Mouse (Mus musculus): ENCODE results near the gene Thg1l.

The Thg1l gene

DNA sequence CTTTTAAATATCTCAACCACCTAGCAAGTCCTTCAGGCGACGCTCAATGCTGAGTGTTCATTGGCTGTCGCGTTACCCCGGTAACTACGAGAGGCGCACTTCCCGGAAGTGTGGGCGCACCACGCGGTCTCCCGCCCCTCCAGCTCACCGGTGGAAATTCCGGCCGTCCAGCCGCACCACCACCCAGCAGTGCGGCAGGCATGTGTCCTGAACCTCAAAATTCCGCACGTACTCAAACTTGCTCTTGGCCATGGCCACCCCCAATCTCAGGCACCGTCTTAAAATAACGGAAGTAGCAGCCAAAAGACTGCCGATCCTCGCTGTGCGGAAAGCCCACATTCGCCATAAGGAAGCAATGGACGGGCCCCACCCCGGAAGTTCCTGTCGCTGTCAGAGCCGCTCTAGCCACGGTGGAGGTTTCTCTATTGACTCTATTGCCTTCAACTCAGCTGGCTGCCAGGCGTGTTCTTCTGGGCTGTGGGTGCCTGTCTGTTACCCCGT is at the start of gene Thg1l:
Thg1l (minus strand) TSS at position 368 of the 501 bp plus-strand sequence.
- peak; percentile 96 for DNase-seq (ENCODE audit: low read depth, low spot score)

DNA sequence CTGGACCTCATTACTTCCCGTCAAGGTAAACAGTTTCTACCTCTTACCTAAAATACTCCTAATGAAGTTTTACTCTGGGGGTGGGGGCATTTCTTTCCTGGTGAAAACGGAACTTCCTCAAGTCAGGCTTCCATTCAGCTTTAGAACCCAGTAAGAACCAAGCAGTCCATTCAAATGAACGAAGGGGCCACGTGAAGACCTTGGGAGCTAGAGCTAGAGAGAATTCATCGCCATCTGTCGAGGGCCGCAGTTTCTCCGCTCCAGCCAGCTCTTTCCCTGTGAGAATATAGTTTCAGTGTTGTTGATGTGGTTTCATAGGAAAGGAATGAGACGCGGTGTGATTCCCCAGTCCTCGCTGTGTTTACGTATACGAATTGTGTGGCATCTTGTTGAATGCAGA is 36.8 kb upstream of the Thg1l start:
- DNase-seq (ENCODE audit: low read depth, low spot score): no peak

GRCm38 (mm10) chr11:45991604-45992003 is 36.3 kb upstream of the Thg1l start:
- no peak for DNase-seq (ENCODE audit: low read depth, low spot score)

GRCm38 (mm10) chr11:45980893-45981253 is 25.6 kb upstream of the Thg1l start:
- DNase-seq (ENCODE audit: low read depth, low spot score): no peak

DNA sequence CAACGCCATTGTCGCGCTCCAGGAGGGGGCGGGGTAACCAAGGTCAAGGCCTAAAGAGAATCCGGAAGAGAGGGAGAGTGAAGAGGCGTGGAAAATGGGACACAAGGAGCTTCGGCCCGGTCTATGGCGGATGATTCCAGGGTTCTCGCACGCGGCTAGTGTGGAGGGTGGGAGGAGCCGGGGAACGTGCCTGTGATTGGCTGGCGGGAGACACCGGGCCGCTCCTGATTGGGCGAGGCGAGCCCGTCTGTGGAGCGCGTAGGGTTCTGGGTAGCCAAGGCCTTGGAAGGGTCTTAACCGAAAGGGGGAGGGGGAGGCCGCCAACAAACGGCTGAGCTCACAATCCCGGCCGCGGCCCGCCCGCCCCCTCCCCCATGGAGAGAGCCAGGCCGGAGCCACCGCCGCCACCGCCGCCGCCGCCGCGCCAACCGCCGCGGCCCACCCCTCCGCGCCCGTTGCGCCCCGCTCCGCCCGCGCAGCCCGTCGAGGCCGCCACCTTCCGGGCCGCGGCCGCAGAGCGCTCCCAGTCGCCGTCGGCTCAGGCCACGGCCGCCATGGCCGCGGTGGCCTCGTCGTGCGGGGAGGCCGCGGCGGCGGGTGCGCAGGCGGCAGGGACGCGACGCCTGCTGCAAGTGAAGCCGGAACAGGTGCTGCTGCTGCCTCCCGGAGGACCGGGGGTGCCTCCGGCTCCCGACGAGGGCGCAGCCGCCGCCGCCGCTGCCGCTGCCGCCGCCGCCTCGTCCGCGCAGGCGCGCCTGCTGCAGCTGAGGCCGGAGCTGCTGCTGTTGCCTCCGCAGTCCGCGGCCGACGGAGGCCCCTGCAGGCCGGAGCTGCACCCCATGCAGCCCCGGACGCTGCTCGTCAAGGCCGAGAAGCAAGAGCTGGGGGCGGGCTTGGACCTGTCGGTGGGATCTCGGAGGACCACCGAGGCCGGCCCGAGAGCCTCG is 24.9 kb upstream of the Thg1l start, which contains the start of gene Sox30:
Sox30 (plus strand) TSS at position 365 of the 947 bp plus-strand sequence.
- DNase-seq (ENCODE audit: low read depth, low spot score): peak; percentile 73

GRCm38 (mm10) chr11:45976061-45976460 is 20.8 kb upstream of the Thg1l start:
- no peak for DNase-seq (ENCODE audit: low read depth, low spot score)

GRCm38 (mm10) chr11:45974466-45974865 is 19.2 kb upstream of the Thg1l start:
- no peak for DNase-seq (ENCODE audit: low read depth, low spot score)

- DNase-seq (ENCODE audit: low read depth, low spot score): no peak
These were observed 18.3 kb upstream of the Thg1l start for GRCm38 (mm10) chr11:45973635-45974034.

DNA sequence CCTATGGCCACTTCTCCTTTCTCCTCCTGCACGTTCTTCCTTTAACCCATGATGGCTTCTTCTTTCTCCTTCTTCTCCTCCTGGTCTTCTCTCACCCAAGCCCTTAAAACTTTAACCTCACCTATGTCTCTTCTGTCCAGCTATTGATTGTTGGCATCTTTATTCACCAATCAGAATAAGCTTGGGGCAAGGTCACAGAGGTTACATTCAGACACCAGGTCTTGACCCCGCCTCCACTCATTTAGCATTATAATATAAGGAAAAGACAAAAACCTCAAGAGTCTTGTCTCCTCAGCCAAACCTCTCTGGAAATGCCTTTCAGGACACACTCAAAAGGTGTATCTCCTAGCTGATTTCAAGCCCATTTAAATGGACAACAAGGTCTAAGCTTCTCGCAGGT is 13.2 kb upstream of the Thg1l start:
- no peak for DNase-seq (ENCODE audit: low read depth, low spot score)

GRCm38 (mm10) chr11:45966896-45967295 is 11.6 kb upstream of the Thg1l start:
- DNase-seq (ENCODE audit: low read depth, low spot score): no peak

- peak; percentile 73 for DNase-seq (ENCODE audit: low read depth, low spot score)
These were observed 4.7 kb upstream of the Thg1l start for GRCm38 (mm10) chr11:45960003-45960402.

DNA sequence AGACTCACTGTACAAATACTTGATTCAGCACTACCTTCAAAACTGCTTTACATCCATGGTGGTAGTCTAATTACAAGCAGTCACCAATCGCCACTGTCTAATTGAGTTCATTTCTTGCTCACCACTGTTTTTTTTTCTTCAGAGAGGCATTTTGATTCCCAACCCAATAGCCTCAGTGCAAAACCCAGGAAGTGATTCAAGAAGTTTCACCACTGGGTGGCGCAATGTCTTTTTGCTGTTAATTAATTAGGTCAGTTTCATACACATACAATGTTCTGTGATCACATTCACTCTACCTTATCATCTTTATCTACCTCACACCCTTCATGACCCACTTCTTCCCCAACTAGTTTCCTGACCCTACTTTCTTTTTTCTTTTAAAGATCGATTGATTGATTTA is 4.3 kb upstream of the Thg1l start:
- DNase-seq (ENCODE audit: low read depth, low spot score): peak; percentile 80

- no peak for DNase-seq (ENCODE audit: low read depth, low spot score)
These were observed 7.8 kb downstream of the Thg1l start for GRCm38 (mm10) chr11:45947491-45947890.

DNA sequence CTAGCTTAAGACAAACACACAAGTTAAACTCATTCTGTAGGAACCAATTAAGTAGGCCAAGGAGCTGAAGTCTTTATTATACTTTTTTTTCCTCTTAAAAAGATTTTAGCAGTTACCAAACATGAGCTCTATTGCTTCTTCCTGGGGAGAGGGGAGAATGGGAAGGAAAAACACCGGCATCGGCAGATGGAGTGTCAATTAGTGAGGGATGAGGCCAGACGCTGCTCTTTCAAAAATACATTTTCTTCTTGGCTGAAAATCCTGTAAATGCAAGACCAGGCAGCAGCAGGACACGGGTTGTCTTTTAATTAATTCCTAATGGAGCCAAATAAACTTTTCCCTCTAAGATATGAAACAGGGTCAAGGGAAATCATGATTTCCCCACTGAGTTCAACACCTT is 8.5 kb downstream of the Thg1l start:
- no peak for DNase-seq (ENCODE audit: low read depth, low spot score)

DNA sequence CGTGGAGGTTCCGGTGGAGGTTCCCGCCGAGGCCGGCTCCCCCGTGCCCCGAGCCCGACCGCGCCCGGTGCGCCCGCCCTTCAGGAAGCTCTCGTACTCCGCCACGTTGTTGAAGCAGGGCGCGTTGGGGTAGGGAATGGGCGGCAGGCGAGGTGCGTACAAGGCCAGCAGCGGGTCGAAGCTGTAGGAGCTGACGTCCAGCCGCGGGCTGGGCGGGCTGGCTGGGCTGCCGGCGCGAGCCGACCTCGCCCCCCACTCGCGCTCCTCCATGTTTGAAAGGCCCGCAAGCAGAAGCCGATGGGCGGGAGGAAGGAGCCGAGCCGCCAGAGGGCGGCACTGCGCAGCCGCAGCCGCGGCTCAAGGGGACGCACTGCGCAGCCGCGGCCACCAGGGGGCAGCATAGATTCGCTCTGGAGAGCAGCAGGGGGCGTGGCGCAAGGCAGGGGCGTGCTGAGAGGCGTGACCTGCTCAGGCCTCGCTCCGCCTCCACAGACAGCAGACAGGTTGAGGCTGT is 10.6 kb downstream of the Thg1l start, which contains the start of gene Lsm11:
Lsm11 (minus strand) TSS at position 293 of the 514 bp plus-strand sequence.
- peak; percentile 98 for DNase-seq (ENCODE audit: low read depth, low spot score)

DNA sequence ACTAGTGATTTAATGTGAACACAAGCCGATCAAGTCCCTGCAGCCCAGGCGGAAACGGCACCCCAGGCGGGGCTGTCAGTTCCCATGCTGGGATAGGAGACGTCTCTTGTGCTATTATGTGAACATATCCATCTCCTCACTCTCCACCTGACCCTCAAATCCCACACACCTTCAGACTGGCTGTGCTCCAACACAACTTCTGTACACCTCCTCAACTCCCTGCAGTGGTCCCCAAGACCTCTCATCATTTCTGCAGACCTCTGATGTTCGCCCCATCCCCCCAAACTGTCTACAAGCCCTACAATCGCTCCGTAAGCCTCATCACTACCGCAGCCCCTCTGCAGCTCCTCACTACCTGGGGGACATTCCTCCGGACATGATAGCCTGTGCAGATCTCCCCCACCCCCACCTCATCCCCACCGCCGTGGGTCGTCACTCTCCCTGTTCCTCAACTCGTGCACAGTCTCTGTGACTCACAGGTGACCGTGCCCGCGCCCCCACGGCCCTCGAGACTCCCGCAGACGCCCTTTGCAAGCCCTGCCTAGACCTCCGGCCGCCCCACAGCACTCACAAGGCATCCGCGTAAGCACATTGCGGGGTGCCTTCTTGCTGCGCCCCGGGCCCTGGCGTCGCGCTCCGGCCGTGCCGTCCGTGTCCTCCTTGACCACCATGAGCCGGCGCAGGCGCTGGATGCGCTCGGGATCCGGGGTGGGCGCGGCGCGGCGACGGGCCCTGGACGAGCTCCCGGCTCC is 11.2 kb downstream of the Thg1l start:
- peak; percentile 49 for DNase-seq (ENCODE audit: low read depth, low spot score)

- no peak for DNase-seq (ENCODE audit: low read depth, low spot score)
These were observed 12.1 kb downstream of the Thg1l start for GRCm38 (mm10) chr11:45943108-45943705.

DNA sequence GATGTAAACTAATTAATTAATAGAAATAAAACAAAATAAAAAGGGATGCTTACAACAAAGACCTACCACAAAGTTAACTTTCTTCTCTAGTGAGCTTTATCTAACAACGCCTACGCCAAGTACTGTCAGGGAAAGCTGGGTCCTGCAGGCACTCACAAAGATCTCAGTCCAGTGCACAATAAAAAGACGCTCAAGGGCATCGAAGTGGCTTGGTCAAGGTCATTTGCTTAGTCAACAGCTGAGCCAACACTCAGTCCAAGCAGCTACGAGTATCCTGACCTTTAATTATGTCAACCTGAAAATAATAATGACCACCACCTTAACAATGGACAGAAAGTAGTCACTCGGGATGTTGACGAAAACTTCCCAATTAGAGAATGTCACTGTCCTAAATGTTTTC is 13.0 kb downstream of the Thg1l start:
- DNase-seq (ENCODE audit: low read depth, low spot score): no peak

DNA sequence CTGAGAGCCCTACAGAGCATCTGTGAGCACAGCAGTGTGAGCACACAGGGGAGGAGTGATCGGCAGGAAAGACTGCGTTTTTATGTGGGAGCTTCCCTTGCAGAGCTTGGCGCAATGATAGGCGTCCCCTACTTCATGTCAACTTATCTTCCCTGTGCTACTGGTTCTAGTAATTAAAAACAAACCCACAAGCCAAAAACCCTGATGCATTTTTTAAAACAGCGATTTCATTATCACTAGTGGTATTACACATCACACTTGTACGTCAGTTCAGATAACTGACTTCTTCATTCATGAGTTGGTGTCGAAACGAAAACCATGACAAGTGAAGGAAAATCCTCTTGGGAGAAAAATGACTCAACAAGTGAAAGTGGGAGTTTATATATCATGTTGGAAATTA is 16.4 kb downstream of the Thg1l start:
- DNase-seq (ENCODE audit: low read depth, low spot score): no peak

DNA sequence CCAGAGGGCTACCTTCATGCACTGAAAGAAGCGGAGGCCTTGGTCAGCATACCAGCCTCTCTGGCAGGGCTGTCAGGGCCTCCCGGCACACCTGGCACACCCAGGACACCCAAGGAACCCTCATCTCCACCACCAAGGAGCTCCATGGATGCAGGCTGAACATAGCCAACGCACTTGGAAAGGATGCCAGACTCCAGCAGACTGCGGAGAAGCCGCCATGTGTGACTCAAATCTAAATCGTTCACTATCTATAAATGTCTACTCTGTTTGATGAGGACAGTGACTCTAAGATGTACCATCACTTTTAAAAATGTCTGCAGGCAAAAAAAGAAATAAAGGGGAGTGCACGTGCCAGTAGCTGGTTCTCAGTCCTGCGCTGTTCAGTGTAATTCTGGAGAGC is 17.8 kb downstream of the Thg1l start:
- DNase-seq (ENCODE audit: low read depth, low spot score): no peak

DNA sequence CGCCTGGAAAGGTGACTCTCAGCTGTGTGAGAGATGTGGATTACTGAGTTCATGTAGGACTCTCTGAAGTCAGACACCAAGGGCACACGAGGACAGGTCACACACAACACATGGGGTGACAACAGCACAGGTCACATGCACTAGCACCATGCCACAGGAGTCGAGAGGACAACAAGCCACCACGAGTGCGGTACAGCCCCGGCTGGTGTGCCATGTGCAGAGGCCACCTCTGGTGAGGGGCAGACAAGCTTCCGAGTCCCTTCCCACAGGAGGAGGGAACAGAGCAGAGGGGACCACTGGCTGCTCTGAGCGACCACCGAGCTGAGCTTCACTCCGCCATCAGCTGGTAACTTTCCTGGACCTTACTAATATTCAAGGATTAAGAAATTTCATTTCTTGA is 22.5 kb downstream of the Thg1l start:
- DNase-seq (ENCODE audit: low read depth, low spot score): no peak

- no peak for DNase-seq (ENCODE audit: low read depth, low spot score)
These were observed 25.8 kb downstream of the Thg1l start for GRCm38 (mm10) chr11:45929541-45929940.

Data from CD4-positive, CD25-positive, alpha-beta regulatory T cell, adult 2 months (primary cell).